Mouse (Mus musculus) testis, adult 2 months (tissue): ENCODE results near the gene Trim62.

Experiments used
- CTCF ChIP-seq: fragments of 200-500 bp; IDR thresholded peaks from 2 replicates; pipeline ENCODE4 v1.5.1; 2012; ENCODE audit warnings: low read depth, mild to moderate bottlenecking, inconsistent platforms, low read length, moderate library complexity; ENCODE audit not compliant: control insufficient read depth, insufficient read depth, insufficient replicate concordance
- POLR2A ChIP-seq: fragments of 200-500 bp; IDR thresholded peaks from 2 replicates; pipeline ENCODE4 v1.6.1; 2012; ENCODE audit warnings: low read depth, mild to moderate bottlenecking, inconsistent platforms, low read length, moderate library complexity; ENCODE audit not compliant: control insufficient read depth

GRCm38 (mm10) chr4:128957155-128957911, 74.0 kb downstream of the Trim62 start:
- peak; percentile 9; the same call in 1 of the 2 replicates for TF ChIP-seq CTCF
- TF ChIP-seq POLR2A, result no peak
